Mouse (Mus musculus) hindbrain, embryonic 10.5 days (tissue): Measurements from ENCODE around the gene Ccm2l. TPM values are rescaled to one million over a fixed set of nuclear protein-coding genes. Genes with fewer than 3 reads are reported as not detected.

Source experiments
- DNase-seq: peaks from one replicate; pipeline ENCODE4 v3.0.0-alpha.2; 2017; ENCODE audit warnings: low spot score
- H3K27ac ChIP-seq: fragments of 300-500 bp; sonication (generic); 2 replicates; pipeline ENCODE4 v1.5.1; 2016; ENCODE audit warnings: mild to moderate bottlenecking, moderate library complexity
- H3K27me3 ChIP-seq: fragments of 300-500 bp; sonication (generic); 2 replicates; pipeline ENCODE4 v1.6.1; 2016; ENCODE audit warnings: mild to moderate bottlenecking; ENCODE audit not compliant: poor library complexity, insufficient read depth, severe bottlenecking
- H3K36me3 ChIP-seq: fragments of 300-500 bp; sonication (generic); 2 replicates; pipeline ENCODE4 v1.6.1; 2016; ENCODE audit warnings: mild to moderate bottlenecking, moderate library complexity
- H3K4me1 ChIP-seq: fragments of 300-500 bp; sonication (generic); replicated peaks from 2 replicates; pipeline ENCODE4 v1.6.1; 2016; ENCODE audit warnings: mild to moderate bottlenecking
- H3K4me3 ChIP-seq: fragments of 300-500 bp; sonication (generic); 2 replicates; pipeline ENCODE4 v1.5.1; 2016; ENCODE audit warnings: mild to moderate bottlenecking, moderate library complexity
- H3K9me3 ChIP-seq: fragments of 300-500 bp; sonication (generic); 2 replicates; pipeline ENCODE4 v1.6.1; 2016; ENCODE audit warnings: mild to moderate bottlenecking, moderate library complexity
- WGBS: fragments of 180-500 bp; shearing (Covaris S2); methylation state at CpG from one replicate; pipeline ENCODE4 v1.1.7; 2016; 5-methylcytosine and 5-hydroxymethylcytosine counted together
- polyA plus RNA-seq: library from polyadenylated mRNA; unstranded; fragments of >200 nt; fragmentation: Nextera tagmentation; extraction: Ambion mirVana; gene quantifications from 2 replicates; pipeline ENCODE4 v1.2.1, GENCODE M21; 2016

The Ccm2l gene
- polyA plus RNA-seq, 1 experiment from 2014 or later = 1.8 TPM

GRCm38 (mm10) chr2:153084261-153084976, 18.7 kb downstream of the Ccm2l start:
- Histone ChIP-seq H3K27ac (no peak overlapping the region), H3K27me3 (no peaks in the 10 kb centered on the region), H3K4me1 (no peaks in the 10 kb centered on the region), H3K4me3 (no peak overlapping the region), H3K36me3 (no peaks in the 10 kb centered on the region), H3K9me3 (no peaks in the 10 kb centered on the region)
- 62% methylated on average over 7 of the region's 7 CpGs for WGBS
- DNase-seq = no peak

- Histone ChIP-seq H3K4me1 (peaks cover 2% of the 10 kb centered on the region), H3K27me3 (no peaks in the 10 kb centered on the region), H3K27ac (no peak overlapping the region), H3K9me3 (no peaks in the 10 kb centered on the region), H3K4me3 (no peak overlapping the region), H3K36me3 (no peaks in the 10 kb centered on the region)
- DNase-seq = no peak
- 86% methylated on average over 6 of the region's 6 CpGs for WGBS
These were observed 19.8 kb downstream of the Ccm2l start for GRCm38 (mm10) chr2:153085556-153085955.

GRCm38 (mm10) chr2:153086166-153086565, 20.4 kb downstream of the Ccm2l start:
- no peak overlapping the region for H3K27ac ChIP-seq
- H3K36me3 ChIP-seq = no peaks in the 10 kb centered on the region
- H3K4me3 ChIP-seq = no peak overlapping the region
- no peak for DNase-seq
- no peaks in the 10 kb centered on the region for H3K9me3 ChIP-seq
- WGBS = 90% methylated on average over 4 of the region's 4 CpGs
- H3K27me3 ChIP-seq = no peaks in the 10 kb centered on the region
- peaks cover 6% of the 10 kb centered on the region for H3K4me1 ChIP-seq

- Histone ChIP-seq H3K36me3 (no peaks in the 10 kb centered on the region), H3K27ac (no peak overlapping the region), H3K4me3 (no peak overlapping the region), H3K27me3 (no peaks in the 10 kb centered on the region), H3K9me3 (no peaks in the 10 kb centered on the region), H3K4me1 (peaks cover 6% of the 10 kb centered on the region)
- DNase-seq = no peak
- WGBS = 91% methylated on average over 10 of the region's 10 CpGs
These were observed 21.3 kb downstream of the Ccm2l start for GRCm38 (mm10) chr2:153087091-153087490.

DNA sequence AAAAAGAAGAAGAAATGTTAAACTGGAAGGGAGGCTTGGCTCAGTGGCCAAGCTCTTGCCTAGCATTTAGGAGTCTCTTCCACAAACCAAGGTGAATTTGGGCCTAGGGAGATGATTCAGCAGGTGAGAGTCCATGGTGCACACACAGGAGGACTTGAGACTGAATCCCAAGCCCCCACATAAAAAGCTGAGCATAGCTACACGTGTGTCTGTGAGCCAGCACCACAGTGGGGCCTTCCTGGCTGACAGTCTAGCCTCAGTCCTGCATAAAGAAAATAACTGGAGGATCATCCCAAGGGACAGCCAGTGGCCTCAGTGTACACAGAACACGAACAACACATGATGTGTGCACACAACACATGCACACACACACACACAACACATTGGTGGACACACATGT, 23.6 kb downstream of the Ccm2l start:
- H3K27me3 ChIP-seq = no peaks in the 10 kb centered on the region
- H3K36me3 ChIP-seq = no peaks in the 10 kb centered on the region
- no peaks in the 10 kb centered on the region for H3K9me3 ChIP-seq
- no peak overlapping the region for H3K4me3 ChIP-seq
- no peak overlapping the region for H3K27ac ChIP-seq
- 62% methylated on average over 2 of the region's 2 CpGs for WGBS
- peaks cover 6% of the 10 kb centered on the region for H3K4me1 ChIP-seq
- no peak for DNase-seq

- Histone ChIP-seq H3K27me3 (no peaks in the 10 kb centered on the region), H3K4me1 (peaks cover 6% of the 10 kb centered on the region), H3K27ac (no peak overlapping the region), H3K36me3 (no peaks in the 10 kb centered on the region), H3K9me3 (no peaks in the 10 kb centered on the region), H3K4me3 (no peak overlapping the region)
- DNase-seq = no peak
- WGBS = 44% methylated on average over 10 of the region's 10 CpGs
These were observed 24.9 kb downstream of the Ccm2l start for GRCm38 (mm10) chr2:153090551-153091165.

DNA sequence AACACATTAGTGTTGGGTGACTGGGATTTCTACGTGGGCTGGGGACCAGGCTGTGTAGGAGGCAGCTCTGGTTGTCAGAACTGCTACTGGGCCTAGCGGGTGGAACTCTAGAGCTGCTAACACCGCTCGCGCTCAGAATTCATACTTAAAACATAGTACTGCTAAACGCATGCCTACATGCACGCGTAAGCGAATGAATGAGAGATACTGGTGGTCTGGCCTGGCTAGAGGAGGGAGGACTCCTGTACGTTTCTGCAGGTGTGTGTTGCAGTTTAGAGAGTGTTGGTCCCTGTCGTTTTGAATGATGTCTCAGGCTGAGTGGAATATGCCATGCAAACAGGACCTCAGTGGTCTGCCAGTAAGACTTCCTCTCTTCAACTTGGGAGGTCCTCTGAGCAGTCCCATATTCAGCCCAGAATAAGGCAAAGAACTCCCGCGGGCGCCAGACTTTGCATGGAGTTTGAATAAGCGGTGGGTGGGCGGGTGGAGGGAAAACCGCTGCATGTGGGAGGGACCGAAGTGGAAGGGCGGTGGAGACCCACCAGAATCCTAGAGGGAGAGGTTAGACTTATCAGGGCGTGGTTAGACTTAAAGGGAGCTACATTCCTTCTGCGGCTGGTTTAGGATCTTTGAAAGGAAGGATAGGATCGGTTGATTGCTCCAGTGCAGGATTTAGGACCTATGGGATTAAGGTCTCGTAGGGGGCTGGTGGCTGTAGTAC, 41.5 kb downstream of the Ccm2l start:
- peak; percentile 16 for DNase-seq
- peak overlapping the region; percentile 59 for H3K4me3 ChIP-seq
- H3K27ac ChIP-seq = no peak overlapping the region
- no peaks in the 10 kb centered on the region for H3K9me3 ChIP-seq
- H3K4me1 ChIP-seq = peaks cover 18% of the 10 kb centered on the region
- no peaks in the 10 kb centered on the region for H3K36me3 ChIP-seq
- WGBS = 35% methylated on average over 23 of the region's 23 CpGs
- H3K27me3 ChIP-seq = peaks cover 66% of the 10 kb centered on the region

GRCm38 (mm10) chr2:153107802-153108201, 42.0 kb downstream of the Ccm2l start:
- DNase-seq = no peak
- Histone ChIP-seq H3K27me3 (peaks cover 70% of the 10 kb centered on the region), H3K4me1 (peaks cover 18% of the 10 kb centered on the region), H3K9me3 (no peaks in the 10 kb centered on the region), H3K36me3 (no peaks in the 10 kb centered on the region), H3K27ac (no peak overlapping the region), H3K4me3 (peak overlapping the region; percentile 59)
- WGBS = 3% methylated on average over 15 of the region's 15 CpGs

- Histone ChIP-seq H3K9me3 (no peaks in the 10 kb centered on the region), H3K4me1 (peaks cover 18% of the 10 kb centered on the region), H3K27ac (peak within 1 kb of the TSS; percentile 67; the same call in 1 of the 2 replicates), H3K4me3 (peak within 1 kb of the TSS; percentile 59), H3K27me3 (peaks cover 70% of the 10 kb centered on the region), H3K36me3 (no peaks in the 10 kb centered on the region)
- peak; percentile 43 for DNase-seq
- 3% methylated on average over 52 of the region's 52 CpGs for WGBS
These were observed 42.8 kb downstream of the Ccm2l start, which contains the start of gene Hck for GRCm38 (mm10) chr2:153108313-153109264. Gene Hck (plus strand): TSS chr2:153108468.

GRCm38 (mm10) chr2:153109596-153109995, 43.8 kb downstream of the Ccm2l start:
- H3K27me3 ChIP-seq = peaks cover 70% of the 10 kb centered on the region
- H3K4me3 ChIP-seq = no peak overlapping the region

GRCm38 (mm10) chr2:153111298-153111697, 45.5 kb downstream of the Ccm2l start:
- WGBS = 91% methylated on average over 7 of the region's 7 CpGs
- Histone ChIP-seq H3K27ac (no peak overlapping the region), H3K4me3 (no peak overlapping the region), H3K4me1 (peaks cover 18% of the 10 kb centered on the region), H3K9me3 (no peaks in the 10 kb centered on the region), H3K27me3 (peaks cover 55% of the 10 kb centered on the region), H3K36me3 (no peaks in the 10 kb centered on the region)
- DNase-seq = no peak

More at GRCm38 (mm10) chr2:153109596-153109995, 43.8 kb downstream of the Ccm2l start:
- 72% methylated on average over 7 of the region's 7 CpGs for WGBS
- Histone ChIP-seq H3K36me3 (no peaks in the 10 kb centered on the region), H3K27ac (no peak overlapping the region), H3K9me3 (no peaks in the 10 kb centered on the region), H3K4me1 (peaks cover 18% of the 10 kb centered on the region)
- no peak for DNase-seq

- H3K4me3 ChIP-seq = no peak overlapping the region
- 84% methylated on average over 4 of the region's 4 CpGs for WGBS
- H3K9me3 ChIP-seq = no peaks in the 10 kb centered on the region
- peaks cover 11% of the 10 kb centered on the region for H3K27me3 ChIP-seq
- H3K4me1 ChIP-seq = no peaks in the 10 kb centered on the region
- no peaks in the 10 kb centered on the region for H3K36me3 ChIP-seq
- DNase-seq = no peak
- no peak overlapping the region for H3K27ac ChIP-seq
These were observed 49.9 kb downstream of the Ccm2l start for GRCm38 (mm10) chr2:153115679-153116081.
